ENCODE assay signal across 26 mouse cellular contexts in genomic region chr10:77797677-77798076, GRCm38 (mm10). TPM values are rescaled to one million over a fixed set of nuclear protein-coding genes. Genes with fewer than 3 reads are reported as not detected.
DNase-seq lines count a peak whose midpoint lies in the region; ATAC-seq lines count a peak whose summit lies in the region.
"Had no signal": no experiment of that assay in that cellular context is flagged by ENCODE, and none has a peak within 500 bp of the region (broad histone marks: within the 10 kb centered on the region; RNA-seq: fewer than 3 reads in every experiment).

No protein-coding gene starts in this region.

- H3K36me3 ChIP-seq in heart, embryonic 13.5 days: no peaks in the 10 kb centered on the region
- H3K36me3 ChIP-seq in heart, embryonic 11.5 days (ENCODE audit: control insufficient read depth, insufficient read depth, low read length): no peaks in the 10 kb centered on the region
- H3K36me3 ChIP-seq in neural tube, embryonic 15.5 days: no peaks in the 10 kb centered on the region

- intact Hi-C loops in heart, postnatal 10 days (cut with DNase I): no loop called here

- 5% methylated on average over 3 of the region's 3 CpGs for WGBS in heart, embryonic 13.5 days
- 9% methylated on average over 3 of the region's 3 CpGs for WGBS in heart, embryonic 11.5 days (ENCODE audit: insufficient replicate concordance)
- WGBS in neural tube, embryonic 15.5 days: 27% methylated on average over 3 of the region's 3 CpGs

- no peak for ATAC-seq in heart, embryonic 13.5 days (ENCODE audit: extremely low read depth, insufficient number of reproducible peaks, low FRiP score, low TSS enrichment)
- no peak for ATAC-seq in heart, embryonic 11.5 days (replicated peaks; ENCODE audit: insufficient number of reproducible peaks, low FRiP score, low TSS enrichment)
- ATAC-seq in neural tube, embryonic 15.5 days (ENCODE audit: low FRiP score): no peak

- peaks cover 19% of the 10 kb centered on the region for H3K4me1 ChIP-seq in heart, embryonic 13.5 days
- H3K4me1 ChIP-seq in heart, embryonic 11.5 days (ENCODE audit: control insufficient read depth, insufficient read depth, low read length): peaks cover 10% of the 10 kb centered on the region
- H3K4me1 ChIP-seq in neural tube, embryonic 15.5 days: 0 out of 2 replicates have a peak, but pooled peaks cover 5% of the 10 kb centered on the region

- no peak overlapping the region for H3K9ac ChIP-seq in heart, embryonic 13.5 days
- H3K9ac ChIP-seq in heart, embryonic 11.5 days (ENCODE audit: low read depth, low read length): no peak overlapping the region
- no peak overlapping the region for H3K9ac ChIP-seq in neural tube, embryonic 15.5 days (replicated peaks)

- no peaks in the 10 kb centered on the region for H3K27me3 ChIP-seq in heart, embryonic 13.5 days (replicated peaks)
- no peaks in the 10 kb centered on the region for H3K27me3 ChIP-seq in heart, embryonic 11.5 days (ENCODE audit: control insufficient read depth, insufficient read depth, low read length)
- H3K27me3 ChIP-seq in neural tube, embryonic 15.5 days (replicated peaks): no peaks in the 10 kb centered on the region

- no peaks in the 10 kb centered on the region for H3K9me3 ChIP-seq in heart, embryonic 13.5 days
- H3K9me3 ChIP-seq in heart, embryonic 11.5 days (replicated peaks; ENCODE audit: control insufficient read depth, low read length): no peaks in the 10 kb centered on the region
- no peaks in the 10 kb centered on the region for H3K9me3 ChIP-seq in neural tube, embryonic 15.5 days (replicated peaks)

- DNase-seq in neural tube, embryonic 10.5 days (ENCODE audit: extremely low spot score, low spot score): peak; percentile 12
- peak; percentile 44 to 50 for DNase-seq in heart, postnatal 10 days
- no peak for DNase-seq in gastrocnemius, postnatal 10 days
- no peak for DNase-seq in kidney, adult 9 months
- DNase-seq: adrenal gland, postnatal 36 days; cerebellum, adult 8-10 months; gastrocnemius, adult 2 months; kidney, adult 8-10 months; kidney, postnatal 36 days; left cerebral cortex, postnatal 4 days; lung, adult 2 months; right cerebral cortex, adult 18-20 months; thymus, postnatal 4 days had no signal

- H3K27ac ChIP-seq in heart, embryonic 13.5 days (replicated peaks): peak overlapping the region; percentile 30; the same call in 1 of the 2 replicates
- no peak overlapping the region for H3K27ac ChIP-seq in heart, embryonic 11.5 days (ENCODE audit: low read depth, low read length)
- H3K27ac ChIP-seq in neural tube, embryonic 15.5 days (replicated peaks): no peak overlapping the region
- H3K27ac ChIP-seq: gastrocnemius, adult 2 months; macrophage had no signal

- H3K4me2 ChIP-seq in heart, embryonic 13.5 days: no peak overlapping the region
- H3K4me2 ChIP-seq in heart, embryonic 11.5 days: no peak overlapping the region
- no peak overlapping the region for H3K4me2 ChIP-seq in neural tube, embryonic 15.5 days

- no peak overlapping the region for H3K4me3 ChIP-seq in heart, embryonic 13.5 days
- H3K4me3 ChIP-seq in heart, embryonic 11.5 days (ENCODE audit: low read depth, low read length): no peak overlapping the region
- no peak overlapping the region for H3K4me3 ChIP-seq in neural tube, embryonic 15.5 days (replicated peaks)
- H3K4me3 ChIP-seq: gastrocnemius, adult 2 months had no signal

RNA-seq across cellular contexts. Expression of gene Gm19668, which starts 1.3 kb away (rescaled TPM):
- not detected in 2 replicates for polyA plus RNA-seq in heart, embryonic 13.5 days (2015; fragmentation: Nextera tagmentation; extraction: Ambion mirVana)
- not detected in 2 replicates for polyA plus RNA-seq in heart, embryonic 11.5 days (2014; fragmentation: Nextera tagmentation; extraction: Ambion mirVana)
- not detected in 2 replicates for polyA plus RNA-seq in neural tube, embryonic 15.5 days (2015; fragmentation: Nextera tagmentation; extraction: Ambion mirVana)
- not detected for total RNA-seq in heart, postnatal 10 days (2021)
- total RNA-seq in gastrocnemius, postnatal 10 days (2021): not detected
- total RNA-seq: adrenal gland, postnatal 36 days; ES-E14; gastrocnemius, adult 2 months; layer of hippocampus, postnatal 14 days; left cerebral cortex, postnatal 4 days; liver, adult 2 months; monocyte, adult 5-6 weeks; neutrophil, adult 5-6 weeks had no signal
- polyA plus RNA-seq: cortical plate, adult 2 months; embryonic facial prominence, embryonic 14.5 days; heart, embryonic 14.5 days; liver, adult 2 months; lung, adult 2 months; macrophage; small intestine, adult 2 months had no signal

RNA-seq across cellular contexts. Expression of gene Gm9639, which starts 2.8 kb away (rescaled TPM):
- polyA plus RNA-seq in heart, embryonic 13.5 days (2015; fragmentation: Nextera tagmentation; extraction: Ambion mirVana): not detected in 2 replicates
- not detected in 2 replicates for polyA plus RNA-seq in heart, embryonic 11.5 days (2014; fragmentation: Nextera tagmentation; extraction: Ambion mirVana)
- not detected in 2 replicates for polyA plus RNA-seq in neural tube, embryonic 15.5 days (2015; fragmentation: Nextera tagmentation; extraction: Ambion mirVana)
- not detected for total RNA-seq in heart, postnatal 10 days (2021)
- total RNA-seq in gastrocnemius, postnatal 10 days (2021): not detected
- total RNA-seq: adrenal gland, postnatal 36 days; ES-E14; gastrocnemius, adult 2 months; layer of hippocampus, postnatal 14 days; left cerebral cortex, postnatal 4 days; liver, adult 2 months; monocyte, adult 5-6 weeks; neutrophil, adult 5-6 weeks had no signal
- polyA plus RNA-seq: cortical plate, adult 2 months; embryonic facial prominence, embryonic 14.5 days; heart, embryonic 14.5 days; liver, adult 2 months; lung, adult 2 months; macrophage; small intestine, adult 2 months had no signal

RNA-seq across cellular contexts. Expression of gene Gm7137, which starts 9.7 kb away (rescaled TPM):
- polyA plus RNA-seq in heart, embryonic 13.5 days (2015; fragmentation: Nextera tagmentation; extraction: Ambion mirVana): not detected in 2 replicates
- polyA plus RNA-seq in heart, embryonic 11.5 days (2014; fragmentation: Nextera tagmentation; extraction: Ambion mirVana): not detected in 2 replicates
- not detected in 2 replicates for polyA plus RNA-seq in neural tube, embryonic 15.5 days (2015; fragmentation: Nextera tagmentation; extraction: Ambion mirVana)
- total RNA-seq in heart, postnatal 10 days (2021): not detected
- total RNA-seq in gastrocnemius, postnatal 10 days (2021): not detected
- total RNA-seq: adrenal gland, postnatal 36 days; ES-E14; gastrocnemius, adult 2 months; layer of hippocampus, postnatal 14 days; left cerebral cortex, postnatal 4 days; liver, adult 2 months; monocyte, adult 5-6 weeks; neutrophil, adult 5-6 weeks had no signal
- polyA plus RNA-seq: cortical plate, adult 2 months; embryonic facial prominence, embryonic 14.5 days; heart, embryonic 14.5 days; liver, adult 2 months; lung, adult 2 months; macrophage; small intestine, adult 2 months had no signal

RNA-seq across cellular contexts. Expression of gene Gm9507, which starts 14.0 kb away (rescaled TPM):
- polyA plus RNA-seq in heart, embryonic 13.5 days (2015; fragmentation: Nextera tagmentation; extraction: Ambion mirVana): not detected in 2 replicates
- polyA plus RNA-seq in heart, embryonic 11.5 days (2014; fragmentation: Nextera tagmentation; extraction: Ambion mirVana): not detected in 2 replicates
- not detected in 2 replicates for polyA plus RNA-seq in neural tube, embryonic 15.5 days (2015; fragmentation: Nextera tagmentation; extraction: Ambion mirVana)
- not detected for total RNA-seq in heart, postnatal 10 days (2021)
- total RNA-seq in gastrocnemius, postnatal 10 days (2021): not detected
- total RNA-seq: adrenal gland, postnatal 36 days; ES-E14; gastrocnemius, adult 2 months; layer of hippocampus, postnatal 14 days; left cerebral cortex, postnatal 4 days; liver, adult 2 months; monocyte, adult 5-6 weeks; neutrophil, adult 5-6 weeks had no signal
- polyA plus RNA-seq: cortical plate, adult 2 months; embryonic facial prominence, embryonic 14.5 days; heart, embryonic 14.5 days; liver, adult 2 months; lung, adult 2 months; macrophage; small intestine, adult 2 months had no signal

RNA-seq across cellular contexts. Expression of gene Gm3250, which starts 15.3 kb away (rescaled TPM):
- not detected in 2 replicates for polyA plus RNA-seq in heart, embryonic 13.5 days (2015; fragmentation: Nextera tagmentation; extraction: Ambion mirVana)
- polyA plus RNA-seq in heart, embryonic 11.5 days (2014; fragmentation: Nextera tagmentation; extraction: Ambion mirVana): not detected in 2 replicates
- polyA plus RNA-seq in neural tube, embryonic 15.5 days (2015; fragmentation: Nextera tagmentation; extraction: Ambion mirVana): not detected in 2 replicates
- not detected for total RNA-seq in heart, postnatal 10 days (2021)
- total RNA-seq in gastrocnemius, postnatal 10 days (2021): not detected
- total RNA-seq: adrenal gland, postnatal 36 days; ES-E14; gastrocnemius, adult 2 months; layer of hippocampus, postnatal 14 days; left cerebral cortex, postnatal 4 days; liver, adult 2 months; monocyte, adult 5-6 weeks; neutrophil, adult 5-6 weeks had no signal
- polyA plus RNA-seq: cortical plate, adult 2 months; embryonic facial prominence, embryonic 14.5 days; heart, embryonic 14.5 days; liver, adult 2 months; lung, adult 2 months; macrophage; small intestine, adult 2 months had no signal

Comparison
In these comparisons a context has a peak if more than half of its experiments do, and no peak if none do; other contexts are left out.
1. DNase-seq: peak in neural tube, embryonic 10.5 days (single experiment) and heart, postnatal 10 days (2 of 2); none in gastrocnemius, postnatal 10 days (single experiment) and kidney, adult 9 months (single experiment).